Mouse (Mus musculus) C2C12 (cell line): ENCODE results near the gene Acox3.

Experiments
- CEBPB ChIP-seq: IDR thresholded peaks from one replicate; pipeline ENCODE4 v1.6.1; 2011; ENCODE audit warnings: low read depth, mild to moderate bottlenecking, control low read depth, moderate library complexity
- CTCF ChIP-seq: IDR thresholded peaks from one replicate; pipeline ENCODE4 v1.5.1; 2011; ENCODE audit not compliant: control insufficient read depth, insufficient read depth, insufficient read length
- FOSL1 ChIP-seq: IDR thresholded peaks from one replicate; pipeline ENCODE4 v1.8.0; 2011; ENCODE audit warnings: mild to moderate bottlenecking, low read length; ENCODE audit not compliant: poor library complexity, insufficient read depth, severe bottlenecking
- MAX ChIP-seq: IDR thresholded peaks from one replicate; pipeline ENCODE4 v1.6.1; 2011; ENCODE audit warnings: mild to moderate bottlenecking, control low read depth
- MYOG ChIP-seq: IDR thresholded peaks from one replicate; pipeline ENCODE4 v1.6.1; 2011; ENCODE audit not compliant: control insufficient read depth, insufficient read length; ENCODE audit errors: extremely low read depth
- USF1 ChIP-seq: IDR thresholded peaks from one replicate; pipeline ENCODE4 v1.6.1; 2011; ENCODE audit warnings: low read depth, mild to moderate bottlenecking, control low read depth, moderate library complexity

DNA sequence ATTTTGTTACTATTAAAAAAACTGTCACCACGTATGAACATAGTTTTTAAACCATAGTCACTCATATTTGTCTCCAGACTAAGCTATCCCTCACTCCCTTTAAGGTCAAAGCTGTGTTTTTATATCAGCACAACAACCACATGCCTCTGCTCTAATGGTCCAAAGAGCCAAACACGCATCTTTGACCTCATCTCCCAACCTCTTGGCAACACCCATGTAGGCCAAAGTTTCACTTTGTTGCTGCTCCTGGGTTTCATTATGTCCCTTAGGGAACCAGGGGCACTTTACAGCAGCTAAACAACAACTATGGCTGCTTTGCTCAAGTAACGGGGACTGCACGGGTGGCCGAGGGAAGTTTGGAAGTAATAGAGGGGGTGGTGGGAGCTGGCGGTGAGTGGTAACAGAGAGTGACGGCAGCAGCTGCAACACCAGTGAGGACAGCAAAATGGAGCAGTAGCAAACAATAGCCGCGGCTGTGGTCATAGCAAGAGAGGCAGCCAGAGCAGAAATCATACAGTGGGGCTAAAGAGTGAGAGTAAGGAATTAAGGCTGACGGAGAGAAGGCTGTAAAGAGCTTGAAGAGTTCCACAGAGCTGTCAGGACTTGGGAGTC, 6.3 kb upstream of the Acox3 start:
- no peak for TF ChIP-seq CTCF
- TF ChIP-seq MYOG: no peak
- TF ChIP-seq FOSL1: no peak
- no peak for TF ChIP-seq USF1
- TF ChIP-seq CEBPB: no peak
- no peak for TF ChIP-seq MAX
